Mouse (Mus musculus) testis, adult 2 months (tissue): ENCODE data around the gene Rab32.

Experiments used
- CTCF ChIP-seq: fragments of 200-500 bp; IDR thresholded peaks from 2 replicates; pipeline ENCODE4 v1.5.1; 2012; ENCODE audit warnings: low read depth, mild to moderate bottlenecking, inconsistent platforms, low read length, moderate library complexity; ENCODE audit not compliant: control insufficient read depth, insufficient read depth, insufficient replicate concordance
- POLR2A ChIP-seq: fragments of 200-500 bp; IDR thresholded peaks from 2 replicates; pipeline ENCODE4 v1.6.1; 2012; ENCODE audit warnings: low read depth, mild to moderate bottlenecking, inconsistent platforms, low read length, moderate library complexity; ENCODE audit not compliant: control insufficient read depth

GRCm38 (mm10) chr10:10544955-10545354, 13.1 kb downstream of the Rab32 start:
- TF ChIP-seq CTCF (no peak), POLR2A (no peak)
